Mouse (Mus musculus) left cerebral cortex, postnatal 36 days (tissue): ENCODE measurements around the gene Cirbp. TPM values are rescaled to one million over a fixed set of nuclear protein-coding genes. Genes with fewer than 3 reads are reported as not detected.

ENCODE experiments used
- DNase-seq, 2 experiments: peaks; one replicate each; pipeline ENCODE4 v3.0.0; 2021 to 2022; ENCODE audit warnings: low spot score in 2 of 2, mixed read lengths in 1 of 2
- intact Hi-C: fragments of 180-260 bp; cut with DNase I; formaldehyde crosslinking; loops from one replicate; pipeline ENCODE4 v1.15.1; 2025
- total RNA-seq, 2 experiments: library from RNA; stranded (reverse); gene quantifications; 2 replicates each; pipeline ENCODE4 v1.2.3; 2021

Gene Cirbp
- total RNA-seq, 2 experiments from 2014 or later = 94.7 to 96.7 TPM

DNA sequence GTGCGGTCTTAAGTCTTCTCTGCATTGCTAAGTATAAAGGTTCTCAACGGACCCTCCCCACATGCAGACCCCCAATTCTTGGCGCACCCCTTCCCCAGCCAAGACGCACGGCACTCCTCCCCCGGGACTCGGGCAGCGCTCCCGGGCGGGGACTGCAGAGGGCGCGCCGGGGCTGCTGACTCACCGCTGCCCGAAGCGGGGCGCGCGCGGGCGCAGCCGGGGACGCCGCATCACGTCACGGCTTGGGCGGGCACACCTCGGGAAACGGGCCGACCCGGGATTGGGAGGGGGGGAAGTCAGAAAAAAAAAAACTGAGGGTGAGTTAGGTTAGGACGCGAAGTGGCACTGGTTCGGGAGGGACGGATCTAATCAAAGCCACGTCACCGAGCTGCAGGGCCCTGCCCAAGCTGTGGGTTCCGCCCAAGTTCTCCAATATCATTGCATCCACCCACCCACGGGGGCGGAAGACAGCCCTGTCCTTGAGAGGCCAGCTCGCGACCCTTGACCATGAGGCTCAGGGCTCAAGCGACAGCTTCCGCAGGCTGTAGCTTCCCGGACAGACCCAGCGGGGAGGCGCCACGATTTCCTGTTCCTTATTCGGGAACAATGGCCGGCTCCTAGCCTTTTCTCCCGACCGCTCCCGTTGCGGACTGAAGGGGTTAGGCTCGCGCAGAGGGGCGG, 17.0 kb upstream of the Cirbp start:
- intact Hi-C loops = loop anchor here (1.0 kb wide), 2 partner anchors 9 to 17 kb away; partner anchors contain the start of gene Cirbp
- peak; percentile 93 to 96 for DNase-seq

DNA sequence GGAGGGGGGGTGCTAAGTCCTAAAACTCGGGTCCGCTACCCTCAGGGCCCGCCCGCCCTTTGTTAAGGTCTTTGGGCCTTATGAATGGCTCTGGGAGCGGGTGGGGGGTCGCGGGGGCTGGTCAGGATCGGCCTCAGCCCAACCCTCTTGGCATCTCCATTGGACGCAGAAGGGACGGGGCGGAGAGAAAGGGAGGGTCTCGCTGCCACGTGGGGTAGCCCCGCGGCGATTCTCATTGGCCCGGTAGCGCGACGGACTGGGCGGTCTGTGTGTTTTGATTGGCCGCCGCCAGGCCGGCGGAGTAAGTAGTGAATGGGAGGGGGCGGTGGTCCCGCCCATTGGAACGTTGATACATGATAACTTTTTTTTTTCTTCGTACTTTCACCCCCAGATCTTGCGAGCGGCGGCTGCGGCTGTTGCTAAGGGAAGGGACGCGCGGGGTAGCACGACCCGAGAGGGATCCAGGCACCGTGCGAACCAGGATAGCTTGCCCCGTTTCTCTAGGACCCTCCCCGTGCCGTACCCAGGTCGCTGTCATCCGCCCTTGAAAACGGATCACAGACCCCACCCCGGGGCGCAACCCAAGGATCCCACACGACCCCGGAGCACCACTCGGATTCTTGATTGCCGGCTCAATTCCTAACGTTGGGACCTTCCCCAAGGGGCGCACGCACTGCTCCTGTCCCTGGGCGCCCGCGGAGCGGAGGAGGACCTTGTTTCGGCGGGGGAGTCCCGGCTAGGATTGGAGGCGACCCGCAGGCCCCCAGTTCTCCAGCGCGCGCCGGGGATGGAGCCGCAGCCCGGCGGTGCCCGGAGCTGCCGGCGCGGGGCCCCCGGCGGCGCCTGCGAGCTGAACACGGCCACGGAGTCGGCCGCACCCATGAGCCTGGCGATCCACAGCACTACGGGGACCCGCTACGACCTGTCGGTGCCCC, 16.2 kb upstream of the Cirbp start:
- DNase-seq = peak; percentile 97 to 99
- intact Hi-C loops = loop anchor here (1.0 kb wide), 1 partner anchor 8 kb away; no protein-coding TSS in a partner anchor

- no peak for DNase-seq
- intact Hi-C loops = no loop called here
Observed at GRCm38 (mm10) chr10:80150226-80151210, 15.3 kb upstream of the Cirbp start.

GRCm38 (mm10) chr10:80151211-80152034, 14.4 kb upstream of the Cirbp start:
- intact Hi-C loops = no loop called here
- DNase-seq = peak; percentile 71

GRCm38 (mm10) chr10:80152071-80152872, 13.5 kb upstream of the Cirbp start:
- intact Hi-C loops = no loop called here
- peak; percentile 33 to 45 for DNase-seq

DNA sequence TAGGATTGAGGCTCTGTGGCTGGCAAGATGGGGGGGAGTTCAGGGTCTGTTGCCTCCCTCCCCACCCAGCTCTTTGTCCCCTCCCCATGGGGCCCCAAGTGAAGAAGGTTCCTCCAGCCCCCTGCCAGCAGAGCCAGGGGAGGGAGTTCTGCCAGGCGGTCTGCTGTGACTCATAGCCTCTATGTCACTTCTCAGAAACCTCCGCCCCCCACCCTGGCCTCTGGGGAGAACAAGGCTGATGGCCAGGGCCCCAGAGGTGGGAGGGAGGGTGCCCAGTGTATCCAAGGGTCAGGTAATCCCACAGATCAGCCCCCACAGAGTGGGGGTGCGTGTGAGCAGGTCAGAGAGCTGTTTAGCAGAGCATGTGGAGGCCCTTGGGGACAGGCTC, 12.9 kb upstream of the Cirbp start:
- intact Hi-C loops = no loop called here
- DNase-seq = peak; percentile 18 to 20

GRCm38 (mm10) chr10:80153713-80154112, 12.1 kb upstream of the Cirbp start:
- no peak for DNase-seq
- intact Hi-C loops = no loop called here

- intact Hi-C loops = no loop called here
- no peak for DNase-seq
Observed at GRCm38 (mm10) chr10:80154384-80154783, 11.4 kb upstream of the Cirbp start.

DNA sequence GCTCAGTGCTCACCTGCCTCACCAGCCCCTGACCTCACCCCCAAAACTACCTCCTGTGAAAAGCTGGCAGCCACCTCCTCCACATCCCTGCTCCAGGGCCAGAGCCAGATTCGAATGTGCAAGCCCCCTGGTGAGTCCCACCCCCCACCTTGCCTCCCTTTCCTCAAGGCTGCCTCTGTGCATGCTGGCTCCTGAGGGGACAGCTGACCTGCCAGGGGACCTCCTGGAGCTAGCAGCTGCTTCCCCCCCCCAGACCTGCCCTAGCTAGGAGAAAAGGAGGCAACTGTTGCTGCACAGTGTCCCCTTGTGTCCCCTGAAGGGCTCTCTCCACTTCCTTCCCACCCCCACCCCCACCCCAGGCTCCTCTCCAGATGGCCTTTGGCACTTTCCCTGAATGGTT, 10.5 kb upstream of the Cirbp start:
- no peak for DNase-seq
- intact Hi-C loops = no loop called here

DNA sequence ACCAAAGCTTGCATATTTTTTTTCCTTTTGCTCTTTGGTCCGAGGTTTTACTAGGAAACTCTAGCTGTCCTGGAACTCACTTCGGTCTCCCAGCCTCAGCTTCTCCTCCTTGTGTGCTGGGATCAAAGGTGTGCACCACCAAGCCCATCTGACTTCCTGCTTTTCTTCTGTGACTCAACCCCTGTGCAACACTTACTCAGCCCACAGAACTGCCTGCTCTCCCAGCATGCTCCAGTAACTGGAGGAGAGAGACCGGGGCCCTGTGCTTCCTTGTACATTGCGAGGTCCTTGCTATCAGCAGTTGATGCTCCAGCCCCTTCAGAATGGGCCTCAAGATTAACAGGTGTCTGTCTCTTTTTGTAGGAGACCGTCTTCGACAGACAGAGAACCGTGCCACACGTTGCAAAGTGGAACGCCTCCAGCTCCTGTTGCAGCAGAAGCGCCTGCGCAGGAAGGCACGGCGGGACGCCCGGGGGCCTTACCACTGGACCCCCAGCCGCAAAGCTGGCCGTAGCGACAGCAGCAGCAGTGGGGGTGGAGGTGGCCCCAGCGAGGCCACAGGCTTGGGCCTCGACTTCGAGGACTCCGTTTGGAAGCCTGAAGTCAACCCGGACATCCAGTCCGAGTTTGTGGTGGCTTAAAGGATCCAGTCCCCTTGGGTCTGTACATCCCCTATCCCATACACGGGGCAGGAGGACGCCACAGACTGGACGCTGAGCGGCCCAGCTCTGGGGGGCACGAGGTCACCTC, 9.6 kb upstream of the Cirbp start:
- DNase-seq = peak; percentile 25 to 45
- intact Hi-C loops = no loop called here

DNA sequence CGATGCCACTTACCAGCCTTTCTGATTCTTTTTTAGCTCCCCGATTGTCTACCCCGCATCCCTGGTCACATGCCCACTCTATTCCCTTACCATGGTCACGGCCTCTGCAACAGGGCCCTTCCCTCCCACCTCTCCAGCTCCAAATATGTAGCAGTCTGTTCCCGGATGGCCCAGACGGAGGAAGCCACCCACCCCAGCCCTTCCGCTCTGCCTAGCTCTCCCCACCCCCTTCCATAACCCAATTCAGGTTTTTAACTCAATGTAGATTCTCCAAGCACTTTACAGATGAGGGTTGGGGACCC, 9.1 kb upstream of the Cirbp start:
- peak; percentile 34 to 39 for DNase-seq
- intact Hi-C loops = loop anchor here (1.0 kb wide), 1 partner anchor 7 kb away; no protein-coding TSS in a partner anchor

GRCm38 (mm10) chr10:80157141-80157929, 8.4 kb upstream of the Cirbp start:
- peak; percentile 47 to 58 for DNase-seq
- intact Hi-C loops = loop anchor here (1.0 kb wide), 1 partner anchor 8 kb away; no protein-coding TSS in a partner anchor

- DNase-seq = peak; percentile 58 to 59
- intact Hi-C loops = no loop called here
Observed at GRCm38 (mm10) chr10:80158307-80158986, 7.3 kb upstream of the Cirbp start.

- intact Hi-C loops = no loop called here
Observed at GRCm38 (mm10) chr10:80159021-80159560, 6.7 kb upstream of the Cirbp start.

DNA sequence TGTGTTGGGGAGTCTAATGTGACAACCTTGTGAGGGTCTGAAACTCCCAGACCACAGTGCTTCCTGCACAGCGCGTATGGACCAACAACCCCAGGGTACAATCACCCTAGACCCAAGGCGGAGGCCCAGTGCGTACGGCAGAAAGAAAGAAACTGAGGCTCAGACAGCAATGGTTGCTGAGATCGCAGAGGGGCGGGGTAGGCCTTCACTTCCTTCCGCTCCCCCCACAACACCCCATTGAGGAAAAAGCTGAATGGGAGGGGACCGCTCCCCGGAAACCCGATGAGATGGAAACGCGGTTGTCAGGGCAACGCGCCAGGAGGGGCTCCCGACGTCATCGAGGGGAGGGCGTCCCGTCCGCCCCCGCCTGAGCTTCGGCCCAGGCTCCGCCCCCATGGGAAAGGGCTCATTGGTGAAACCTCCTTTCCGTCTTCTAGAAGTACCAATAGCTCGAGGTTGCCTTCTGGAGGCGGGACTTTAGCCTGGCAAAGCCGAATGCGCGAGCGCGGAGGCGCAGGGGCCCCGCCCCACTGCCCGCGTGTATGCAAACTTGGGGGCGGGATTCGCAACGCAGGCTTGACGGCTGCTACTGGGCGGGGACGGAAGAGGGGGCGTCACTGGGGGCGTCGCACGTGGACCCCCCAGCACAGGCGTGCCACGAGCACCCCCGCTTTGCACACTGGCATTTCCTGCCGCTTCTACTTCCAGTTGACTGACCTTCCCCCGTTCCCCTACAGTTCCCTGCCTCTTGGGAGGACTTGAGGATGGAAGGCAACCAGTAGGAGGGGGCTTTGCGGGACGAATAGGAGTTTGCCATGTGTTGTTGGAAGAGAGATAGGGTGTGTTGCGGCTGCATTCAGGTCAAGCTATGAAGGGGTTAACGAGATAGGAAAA, 6.0 kb upstream of the Cirbp start:
- intact Hi-C loops = no loop called here

More at GRCm38 (mm10) chr10:80159021-80159560, 6.7 kb upstream of the Cirbp start:
- peak in 1 of 2 experiments; percentile 37 for DNase-seq

More for the DNA sequence above, 6.0 kb upstream of the Cirbp start:
- DNase-seq = peak; percentile 98 to 99
